Mouse (Mus musculus) ES-Bruce4 (cell line): ENCODE measurements at regions not wholly inside any gene's neighbourhood (a gene's known extent, or its start where the extent isn't known, plus 50 kb on each side); places are given as distances from the start of the nearest gene placed in this dataset.

ENCODE experiments used
- CTCF ChIP-seq: IDR thresholded peaks from one replicate; pipeline ENCODE4 v1.8.1; 2011; ENCODE audit warnings: low read depth, low read length
- POLR2A ChIP-seq: IDR thresholded peaks from one replicate; pipeline ENCODE4 v1.8.1; 2011; ENCODE audit warnings: low read length; ENCODE audit not compliant: insufficient read depth

DNA sequence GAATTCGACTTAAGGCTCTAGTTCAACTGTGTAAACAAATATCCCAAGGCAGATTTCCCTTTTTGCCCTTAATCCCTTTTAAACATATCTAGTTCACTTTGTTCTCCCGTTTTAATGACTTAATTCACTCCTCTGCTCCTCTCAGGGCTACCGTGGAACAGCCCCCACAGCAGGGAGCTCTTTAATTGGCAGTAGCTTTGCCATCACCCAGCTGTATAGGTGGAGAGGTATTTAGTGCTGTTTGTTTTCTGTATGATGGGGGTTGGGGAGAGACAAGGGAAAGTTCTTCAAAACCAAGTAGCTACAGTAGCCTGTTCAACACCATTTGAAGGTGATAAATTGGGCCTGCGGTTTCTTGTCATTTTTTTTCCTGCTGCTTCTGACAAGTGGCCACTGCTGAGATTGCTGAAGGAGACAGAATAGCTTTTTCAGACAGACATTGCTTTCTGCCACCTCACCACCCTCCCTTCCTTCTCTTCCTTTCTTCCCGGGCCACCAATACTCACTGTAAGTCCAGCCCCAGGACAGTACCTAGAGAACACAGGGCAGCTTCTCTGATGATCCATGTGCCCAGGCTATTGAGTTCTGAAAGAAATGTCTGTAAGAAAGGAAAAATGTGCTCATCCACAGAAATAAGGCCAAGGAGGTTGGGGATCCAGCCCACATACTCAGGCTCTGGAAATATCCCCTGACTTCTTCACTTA, 520.2 kb downstream of the Cdk5rap2 start:
- no peak for TF ChIP-seq CTCF
- no peak for TF ChIP-seq POLR2A
